In the genomic region with DNA sequence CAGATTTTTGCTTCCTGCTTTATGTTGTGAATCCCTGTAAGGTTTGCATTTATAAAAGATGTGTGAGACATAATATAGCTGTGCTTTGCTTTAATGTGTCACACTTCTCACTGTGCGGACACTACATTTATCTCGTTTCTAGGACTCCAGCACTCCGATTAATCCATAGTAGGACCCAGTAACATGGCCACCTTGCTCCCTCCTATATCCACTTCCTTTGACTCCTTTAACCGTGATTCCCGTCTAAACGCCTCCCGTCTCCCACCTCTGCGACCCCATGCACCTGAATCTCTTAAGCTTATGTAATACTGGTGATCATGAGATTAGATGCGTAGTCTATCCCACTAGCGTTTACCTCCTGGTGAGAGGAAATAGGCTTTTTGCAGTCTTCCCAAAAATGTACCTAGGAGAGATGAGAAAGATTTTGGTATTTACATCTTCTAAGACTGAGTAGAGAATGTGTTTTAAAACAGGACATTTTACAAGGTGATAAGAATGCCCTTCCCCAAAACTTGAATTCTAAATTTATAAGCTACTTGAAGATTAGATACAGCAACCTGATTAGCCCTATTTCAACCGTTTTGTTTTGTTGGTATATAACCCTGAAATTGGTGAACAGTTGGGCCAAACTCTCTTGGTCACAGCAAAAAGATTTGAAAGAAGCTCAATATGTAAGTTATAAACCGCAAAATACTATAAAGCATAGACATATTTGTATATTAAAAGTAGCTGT, we compare ENCODE assay signal across 8 mouse cellular contexts. TPM values are rescaled to one million over a fixed set of nuclear protein-coding genes. Genes with fewer than 3 reads are reported as not detected.
DNase-seq lines count a peak whose midpoint lies in the region; ATAC-seq and TF ChIP-seq lines count a peak whose summit lies in the region.

No protein-coding gene starts in this region.

- peak; percentile 49 for DNase-seq in embryo, embryonic 10 days (ENCODE audit: low spot score)
- DNase-seq in embryo, embryonic 10.5 days (ENCODE audit: low spot score) = no peak
- no peak for DNase-seq in spleen, adult 2 months (ENCODE audit: low read depth in 1 of 2, low spot score in 2 of 2)
- DNase-seq in spleen, postnatal 10 days (ENCODE audit: low spot score in 2 of 2) = no peak
- no peak for DNase-seq in limb, embryonic 11.5 days (ENCODE audit: low spot score)
- DNase-seq in gastrocnemius, postnatal 10 days = no peak
- DNase-seq in frontal cortex, postnatal 36 days (ENCODE audit: low spot score in 2 of 2) = no peak

- H3K36me3 ChIP-seq in spleen, adult 2 months (ENCODE audit: control insufficient read depth, insufficient read depth, low read length) = peaks cover 11% of the 10 kb centered on the region
- peaks cover 11% of the 10 kb centered on the region; the same call in 1 of the 2 replicates for H3K36me3 ChIP-seq in limb, embryonic 11.5 days (ENCODE audit: control insufficient read depth, insufficient read depth, low read length)
- peaks cover 16% of the 10 kb centered on the region for H3K36me3 ChIP-seq in stomach, embryonic 14.5 days (ENCODE audit: control insufficient read depth, insufficient read depth, low read length)

- ATAC-seq in limb, embryonic 11.5 days (ENCODE audit: insufficient number of reproducible peaks, low FRiP score, low TSS enrichment, low read depth) = no peak
- no peak for ATAC-seq in stomach, embryonic 14.5 days (ENCODE audit: insufficient number of reproducible peaks, insufficient read depth, low FRiP score, low read depth)

- H3K9ac ChIP-seq in limb, embryonic 11.5 days (ENCODE audit: low read length) = peak overlapping the region; percentile 93
- peak overlapping the region; percentile 71 for H3K9ac ChIP-seq in stomach, embryonic 14.5 days (replicated peaks; ENCODE audit: low read depth, low read length)

- no peaks in the 10 kb centered on the region for H3K9me3 ChIP-seq in limb, embryonic 11.5 days (ENCODE audit: control insufficient read depth, low read length)
- no peaks in the 10 kb centered on the region for H3K9me3 ChIP-seq in stomach, embryonic 14.5 days (ENCODE audit: control insufficient read depth, low read depth, low read length)

- peak overlapping the region; percentile 56 for H3K4me2 ChIP-seq in limb, embryonic 11.5 days (ENCODE audit: low read depth, severe bottlenecking)
- H3K4me2 ChIP-seq in stomach, embryonic 14.5 days (replicated peaks; ENCODE audit: low read depth, low read length) = peak overlapping the region; percentile 45

- peaks cover 13% of the 10 kb centered on the region; the same call in 1 of the 2 replicates for H3K4me1 ChIP-seq in spleen, adult 2 months (ENCODE audit: control insufficient read depth, insufficient read depth, insufficient read length)
- peaks cover 17% of the 10 kb centered on the region for H3K4me1 ChIP-seq in limb, embryonic 11.5 days (ENCODE audit: control insufficient read depth, insufficient read depth, low read length)
- peaks cover 24% of the 10 kb centered on the region for H3K4me1 ChIP-seq in stomach, embryonic 14.5 days (ENCODE audit: control insufficient read depth, insufficient read depth, low read length)

- TF ChIP-seq CTCF in spleen, adult 2 months (IDR thresholded peaks at IDR 0.05; ENCODE audit: extremely low read depth, insufficient read depth, insufficient read length, insufficient replicate concordance) = no peak

- no peaks in the 10 kb centered on the region for H3K27me3 ChIP-seq in spleen, adult 2 months (ENCODE audit: control insufficient read depth, insufficient read depth, low read length)
- H3K27me3 ChIP-seq in limb, embryonic 11.5 days (ENCODE audit: control insufficient read depth, insufficient read depth, low read length) = no peaks in the 10 kb centered on the region
- no peaks in the 10 kb centered on the region for H3K27me3 ChIP-seq in stomach, embryonic 14.5 days (ENCODE audit: control insufficient read depth, insufficient read depth, low read length)

- H3K27ac ChIP-seq in spleen, adult 2 months (ENCODE audit: insufficient read depth, low read length) = peak overlapping the region; percentile 93
- peak overlapping the region; percentile 97 for H3K27ac ChIP-seq in limb, embryonic 11.5 days (replicated peaks; ENCODE audit: low read depth, low read length)
- H3K27ac ChIP-seq in stomach, embryonic 14.5 days (ENCODE audit: low read length) = peak overlapping the region; percentile 96

- TF ChIP-seq POLR2A in spleen, adult 2 months (IDR thresholded peaks at IDR 0.05; ENCODE audit: low read depth, low read length) = no peak

- 12% methylated on average over 12 of the region's 12 CpGs for WGBS in spleen, adult 2 months
- 11% methylated on average over 12 of the region's 12 CpGs for WGBS in limb, embryonic 11.5 days
- WGBS in stomach, embryonic 14.5 days = 11% methylated on average over 12 of the region's 12 CpGs

- peak overlapping the region; percentile 72 for H3K4me3 ChIP-seq in spleen, adult 2 months (ENCODE audit: extremely low read depth, insufficient read depth, insufficient read length)
- peak overlapping the region; percentile 88 for H3K4me3 ChIP-seq in limb, embryonic 11.5 days (ENCODE audit: low read depth, low read length)
- peak overlapping the region; percentile 97 for H3K4me3 ChIP-seq in stomach, embryonic 14.5 days (ENCODE audit: low read depth, low read length)

RNA-seq across cellular contexts. Expression of gene Rbm15, which starts 0.9 kb away (rescaled TPM):
- polyA plus RNA-seq in spleen, adult 2 months (2012; rRNA removed) = 8.1 and 9.0 TPM in 2 replicates
- polyA plus RNA-seq in limb, embryonic 11.5 days (2014; fragmentation: Nextera tagmentation; extraction: Ambion mirVana) = 19.0 and 22.6 TPM in 2 replicates
- polyA plus RNA-seq in stomach, embryonic 14.5 days (2014; fragmentation: Nextera tagmentation; extraction: Ambion mirVana) = 19.0 and 20.7 TPM in 2 replicates
- 10 to 100 TPM; 19.2 to 24.1 TPM for total RNA-seq in gastrocnemius, postnatal 10 days (2021)

RNA-seq across cellular contexts. Expression of gene Slc16a4, which starts 43.3 kb away (rescaled TPM):
- polyA plus RNA-seq in spleen, adult 2 months (2012; rRNA removed) = 0.04 and 0.05 TPM in 2 replicates
- 4.5 and 5.1 TPM in 2 replicates for polyA plus RNA-seq in limb, embryonic 11.5 days (2014; fragmentation: Nextera tagmentation; extraction: Ambion mirVana)
- polyA plus RNA-seq in stomach, embryonic 14.5 days (2014; fragmentation: Nextera tagmentation; extraction: Ambion mirVana) = 5.2 and 5.7 TPM in 2 replicates
- under 1 TPM; 0.16 to 0.18 TPM for total RNA-seq in gastrocnemius, postnatal 10 days (2021)

RNA-seq across cellular contexts. Expression of gene Lamtor5, which starts 55.7 kb away (rescaled TPM):
- polyA plus RNA-seq in spleen, adult 2 months (2012; rRNA removed) = 54.0 and 59.0 TPM in 2 replicates
- polyA plus RNA-seq in limb, embryonic 11.5 days (2014; fragmentation: Nextera tagmentation; extraction: Ambion mirVana) = 174 and 175 TPM in 2 replicates
- polyA plus RNA-seq in stomach, embryonic 14.5 days (2014; fragmentation: Nextera tagmentation; extraction: Ambion mirVana) = 196 and 201 TPM in 2 replicates
- 10 to 100 TPM; 50.5 to 53.2 TPM for total RNA-seq in gastrocnemius, postnatal 10 days (2021)
